ENCODE assay signal across 16 mouse cellular contexts in the genomic region with DNA sequence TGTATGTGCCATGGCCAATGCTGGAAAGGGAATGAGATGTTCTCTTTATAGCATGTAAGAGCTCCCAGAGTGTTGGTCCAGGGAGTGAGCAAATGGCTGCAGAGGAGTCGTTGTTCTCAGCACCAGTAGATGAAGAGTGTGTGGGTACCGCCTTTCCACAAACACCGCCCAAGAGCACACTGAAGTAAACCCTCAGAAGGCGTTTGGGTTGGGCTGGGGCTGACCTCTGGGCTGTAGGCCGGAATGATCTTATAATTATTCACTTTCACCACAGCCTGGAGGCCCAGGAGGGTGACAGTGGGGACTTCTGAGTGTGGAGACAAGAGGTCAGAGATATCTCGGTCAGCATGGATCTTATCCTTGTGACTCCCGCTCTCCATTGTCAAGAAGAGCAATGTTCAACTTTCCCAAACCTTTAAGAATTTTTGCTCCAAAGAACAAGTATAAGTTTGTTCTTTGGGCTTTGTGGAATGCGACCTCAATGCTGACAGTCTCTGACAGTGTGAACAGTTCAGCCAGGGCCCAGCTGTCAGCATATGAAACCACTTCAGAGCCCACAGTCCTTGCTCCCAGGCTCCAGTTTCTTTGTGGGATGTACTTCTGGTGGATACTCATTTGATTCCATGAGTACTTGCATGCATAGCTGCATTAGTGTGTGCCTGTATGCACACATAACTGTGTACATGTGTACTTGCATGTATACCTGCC. TPM values are rescaled to one million over a fixed set of nuclear protein-coding genes. Genes with fewer than 3 reads are reported as not detected.
DNase-seq lines count a peak whose midpoint lies in the region; ATAC-seq and TF ChIP-seq lines count a peak whose summit lies in the region.
"Had no signal": no experiment of that assay in that cellular context is flagged by ENCODE, and none has a peak within 500 bp of the region (broad histone marks: within the 10 kb centered on the region; RNA-seq: fewer than 3 reads in every experiment).

No protein-coding gene starts in this region.

- no peaks in the 10 kb centered on the region for H3K9me3 ChIP-seq in forebrain, embryonic 12.5 days
- H3K9me3 ChIP-seq in forebrain, embryonic 11.5 days (ENCODE audit: control insufficient read depth, low read length) = no peaks in the 10 kb centered on the region
- H3K9me3 ChIP-seq in kidney, embryonic 15.5 days (replicated peaks) = no peaks in the 10 kb centered on the region
- H3K9me3 ChIP-seq in embryonic facial prominence, embryonic 14.5 days (ENCODE audit: control insufficient read depth, low read length) = no peaks in the 10 kb centered on the region
- H3K9me3 ChIP-seq: embryonic facial prominence, embryonic 12.5 days; neural tube, embryonic 13.5 days had no signal

- no peak overlapping the region for H3K27ac ChIP-seq in forebrain, embryonic 12.5 days
- H3K27ac ChIP-seq in forebrain, embryonic 11.5 days (ENCODE audit: low read depth, low read length) = no peak overlapping the region
- peak overlapping the region; percentile 4; the same call in 1 of the 2 replicates for H3K27ac ChIP-seq in kidney, embryonic 15.5 days
- H3K27ac ChIP-seq in embryonic facial prominence, embryonic 14.5 days (replicated peaks; ENCODE audit: low read depth, low read length) = no peak overlapping the region; the same call in 1 of the 2 replicates
- no peak overlapping the region for H3K27ac ChIP-seq in cerebellum, adult 2 months (ENCODE audit: insufficient read depth, low read length)
- H3K27ac ChIP-seq: embryonic facial prominence, embryonic 12.5 days; neural tube, embryonic 13.5 days had no signal

- no peak for TF ChIP-seq CTCF in cerebellum, adult 2 months (IDR thresholded peaks at IDR 0.05; ENCODE audit: borderline replicate concordance, insufficient read depth, low read depth, low read length)

- 75% methylated on average over 8 of the region's 8 CpGs for WGBS in forebrain, embryonic 12.5 days
- 76% methylated on average over 8 of the region's 8 CpGs for WGBS in forebrain, embryonic 11.5 days
- WGBS in kidney, embryonic 15.5 days = 49% methylated on average over 8 of the region's 8 CpGs
- 50% methylated on average over 8 of the region's 8 CpGs for WGBS in embryonic facial prominence, embryonic 14.5 days
- WGBS in cerebellum, adult 2 months = 84% methylated on average over 8 of the region's 8 CpGs

- H3K4me1 ChIP-seq in forebrain, embryonic 12.5 days = no peaks in the 10 kb centered on the region
- no peaks in the 10 kb centered on the region for H3K4me1 ChIP-seq in forebrain, embryonic 11.5 days (replicated peaks; ENCODE audit: control insufficient read depth, insufficient read depth, low read length)
- peaks cover 10% of the 10 kb centered on the region; the same call in 1 of the 2 replicates for H3K4me1 ChIP-seq in kidney, embryonic 15.5 days
- peaks cover 11% of the 10 kb centered on the region for H3K4me1 ChIP-seq in embryonic facial prominence, embryonic 14.5 days (ENCODE audit: control insufficient read depth, insufficient read depth, low read length)
- H3K4me1 ChIP-seq in cerebellum, adult 2 months (ENCODE audit: control insufficient read depth, insufficient read depth, low read length) = no peaks in the 10 kb centered on the region
- H3K4me1 ChIP-seq: neural tube, embryonic 13.5 days had no signal

- ATAC-seq in forebrain, embryonic 12.5 days (ENCODE audit: low FRiP score) = no peak
- ATAC-seq in forebrain, embryonic 11.5 days (replicated peaks; ENCODE audit: low FRiP score) = no peak
- ATAC-seq in kidney, embryonic 15.5 days (replicated peaks; ENCODE audit: low FRiP score) = no peak
- no peak for ATAC-seq in embryonic facial prominence, embryonic 14.5 days (ENCODE audit: low read depth)
- ATAC-seq: forebrain, embryonic 16.5 days had no signal

- no peaks in the 10 kb centered on the region for H3K36me3 ChIP-seq in forebrain, embryonic 12.5 days (replicated peaks)
- H3K36me3 ChIP-seq in forebrain, embryonic 11.5 days (ENCODE audit: control insufficient read depth, insufficient read depth, low read length) = no peaks in the 10 kb centered on the region
- H3K36me3 ChIP-seq in kidney, embryonic 15.5 days = no peaks in the 10 kb centered on the region
- H3K36me3 ChIP-seq in embryonic facial prominence, embryonic 14.5 days (ENCODE audit: control insufficient read depth, insufficient read depth, low read length) = no peaks in the 10 kb centered on the region
- H3K36me3 ChIP-seq: embryonic facial prominence, embryonic 12.5 days; neural tube, embryonic 13.5 days had no signal

- H3K4me3 ChIP-seq in forebrain, embryonic 12.5 days (replicated peaks) = no peak overlapping the region
- no peak overlapping the region for H3K4me3 ChIP-seq in forebrain, embryonic 11.5 days (ENCODE audit: low read depth, low read length)
- no peak overlapping the region for H3K4me3 ChIP-seq in kidney, embryonic 15.5 days (replicated peaks)
- H3K4me3 ChIP-seq in embryonic facial prominence, embryonic 14.5 days (ENCODE audit: low read depth, low read length) = no peak overlapping the region
- H3K4me3 ChIP-seq in cerebellum, adult 2 months (replicated peaks; ENCODE audit: insufficient read depth, low read depth, low read length) = no peak overlapping the region
- H3K4me3 ChIP-seq: embryonic facial prominence, embryonic 12.5 days; neural tube, embryonic 13.5 days had no signal

- H3K27me3 ChIP-seq in forebrain, embryonic 12.5 days = no peaks in the 10 kb centered on the region
- no peaks in the 10 kb centered on the region for H3K27me3 ChIP-seq in forebrain, embryonic 11.5 days (ENCODE audit: control insufficient read depth, insufficient read depth, low read length)
- no peaks in the 10 kb centered on the region for H3K27me3 ChIP-seq in kidney, embryonic 15.5 days
- H3K27me3 ChIP-seq in embryonic facial prominence, embryonic 14.5 days (replicated peaks; ENCODE audit: control insufficient read depth, insufficient read depth, low read length) = no peaks in the 10 kb centered on the region
- H3K27me3 ChIP-seq in cerebellum, adult 2 months (ENCODE audit: control insufficient read depth, insufficient read depth, low read length) = no peaks in the 10 kb centered on the region
- H3K27me3 ChIP-seq: embryonic facial prominence, embryonic 12.5 days; neural tube, embryonic 13.5 days had no signal

- no peak overlapping the region for H3K4me2 ChIP-seq in forebrain, embryonic 12.5 days
- no peak overlapping the region for H3K4me2 ChIP-seq in forebrain, embryonic 11.5 days (ENCODE audit: low read depth, low read length, severe bottlenecking)
- no peak overlapping the region for H3K4me2 ChIP-seq in kidney, embryonic 15.5 days
- no peak overlapping the region for H3K4me2 ChIP-seq in embryonic facial prominence, embryonic 14.5 days (ENCODE audit: low read depth, low read length)
- H3K4me2 ChIP-seq: embryonic facial prominence, embryonic 12.5 days; liver, embryonic 11.5 days; neural tube, embryonic 13.5 days had no signal

- TF ChIP-seq POLR2A in cerebellum, adult 2 months (IDR thresholded peaks at IDR 0.05; ENCODE audit: borderline replicate concordance, insufficient read depth, low read length) = no peak

- H3K9ac ChIP-seq in forebrain, embryonic 12.5 days = 0 out of 2 replicates have a peak overlapping the region, but pooled peaks have one; percentile 21
- no peak overlapping the region for H3K9ac ChIP-seq in forebrain, embryonic 11.5 days (ENCODE audit: low read length)
- H3K9ac ChIP-seq in kidney, embryonic 15.5 days = no peak overlapping the region
- H3K9ac ChIP-seq in embryonic facial prominence, embryonic 14.5 days (ENCODE audit: low read depth, low read length) = no peak overlapping the region
- H3K9ac ChIP-seq: embryonic facial prominence, embryonic 12.5 days; neural tube, embryonic 13.5 days had no signal

- DNase-seq in forebrain, embryonic 11.5 days (ENCODE audit: low spot score) = no peak
- DNase-seq in kidney, adult 8-10 months = no peak
- DNase-seq in embryonic facial prominence, embryonic 14.5 days (ENCODE audit: low spot score) = peak; percentile 68
- DNase-seq in lung, postnatal 36 days = peak; percentile 21
- DNase-seq in cerebellum, adult 2 months = no peak
- no peak for DNase-seq in cerebellum, adult 9-10 months
- DNase-seq: adrenal gland, adult 8-10 months; B cell, adult 2 months; cerebellum, postnatal 14 days; gastrocnemius, postnatal 10 days had no signal

RNA-seq across cellular contexts. Expression of gene Irf2bp2, which starts 53.0 kb away (rescaled TPM):
- polyA plus RNA-seq in forebrain, embryonic 12.5 days (2016; fragmentation: Nextera tagmentation; extraction: Ambion mirVana) = 7.4 and 7.8 TPM in 2 replicates
- polyA plus RNA-seq in forebrain, embryonic 11.5 days (2014; fragmentation: Nextera tagmentation; extraction: Ambion mirVana) = 4.5 and 4.6 TPM in 2 replicates
- 12.3 and 13.3 TPM in 2 replicates for polyA plus RNA-seq in kidney, embryonic 15.5 days (2015; fragmentation: Nextera tagmentation; extraction: Ambion mirVana)
- polyA plus RNA-seq in embryonic facial prominence, embryonic 14.5 days (2014; fragmentation: Nextera tagmentation; extraction: Ambion mirVana) = 10.6 and 10.7 TPM in 2 replicates
- 42.0 and 42.4 TPM in 2 replicates for polyA plus RNA-seq in cerebellum, adult 2 months (2012; rRNA removed)

Comparison
In these comparisons a context has a peak if more than half of its experiments do, and no peak if none do; other contexts are left out.
1. DNase-seq: peak in embryonic facial prominence, embryonic 14.5 days (single experiment) and lung, postnatal 36 days (single experiment); none in forebrain, embryonic 11.5 days (single experiment), kidney, adult 8-10 months (0 of 2), cerebellum, adult 2 months (0 of 2) and cerebellum, adult 9-10 months (single experiment).